Mouse (Mus musculus): ENCODE results near the gene Setx. TPM values are rescaled to one million over a fixed set of nuclear protein-coding genes. Genes with fewer than 3 reads are reported as not detected.

Setx gene
- polyA plus RNA-seq, 1 experiment from 2014 or later = 12.1 TPM

DNA sequence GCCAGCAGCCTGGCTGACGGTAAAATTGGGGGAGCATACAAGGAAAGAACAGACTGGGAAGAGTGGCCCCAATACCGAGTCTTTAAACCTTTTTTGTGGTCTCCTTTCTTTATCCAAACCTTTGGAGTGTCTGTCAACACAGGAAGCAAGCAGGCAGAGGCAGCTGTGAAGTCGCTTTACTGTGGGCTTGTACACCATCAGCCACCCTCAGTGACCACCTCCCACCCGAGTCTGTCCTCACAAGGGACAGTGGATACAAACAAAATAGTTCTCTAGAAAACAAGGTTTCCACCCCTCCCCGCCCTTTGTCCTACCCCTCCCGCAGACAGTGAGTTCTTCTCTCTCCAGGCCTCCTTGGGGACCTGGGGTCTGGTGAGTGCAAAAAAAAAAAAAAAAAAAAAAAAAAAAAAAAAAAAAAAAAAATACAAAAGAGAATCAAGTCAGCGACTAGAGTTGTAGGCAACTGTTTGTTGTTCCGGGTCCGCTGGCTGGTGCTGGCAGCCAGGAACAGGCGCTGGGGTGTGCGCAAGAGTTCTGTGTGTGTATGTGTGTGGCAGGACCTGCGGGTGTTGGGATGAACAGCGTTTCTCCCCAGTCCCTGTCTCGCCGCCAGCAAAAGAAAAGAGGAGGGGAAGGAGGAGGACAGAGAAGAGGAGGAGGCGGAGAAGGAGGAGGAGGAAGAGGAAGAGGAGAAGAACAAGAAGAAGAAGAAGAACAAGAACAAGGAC lies 70.0 kb downstream of the Setx start:
- Histone ChIP-seq H3K27ac (ENCODE audit: poor library complexity, severe bottlenecking) (no peak overlapping the region), H3K9me3 (replicated peaks) (no peaks in the 10 kb centered on the region), H3K4me2 (peak overlapping the region; percentile 98), H3K27me3 (replicated peaks) (peaks cover 42% of the 10 kb centered on the region), H3K36me3 (no peaks in the 10 kb centered on the region), H3K4me3 (peak overlapping the region; percentile 56), H3K9ac (peak overlapping the region; percentile 66; the same call in 1 of the 2 replicates), H3K4me1 (replicated peaks) (peaks cover 27% of the 10 kb centered on the region)
- WGBS = 20% methylated on average over 16 of the region's 16 CpGs
- no peak for ATAC-seq (ENCODE audit: insufficient number of reproducible peaks, low FRiP score)

DNA sequence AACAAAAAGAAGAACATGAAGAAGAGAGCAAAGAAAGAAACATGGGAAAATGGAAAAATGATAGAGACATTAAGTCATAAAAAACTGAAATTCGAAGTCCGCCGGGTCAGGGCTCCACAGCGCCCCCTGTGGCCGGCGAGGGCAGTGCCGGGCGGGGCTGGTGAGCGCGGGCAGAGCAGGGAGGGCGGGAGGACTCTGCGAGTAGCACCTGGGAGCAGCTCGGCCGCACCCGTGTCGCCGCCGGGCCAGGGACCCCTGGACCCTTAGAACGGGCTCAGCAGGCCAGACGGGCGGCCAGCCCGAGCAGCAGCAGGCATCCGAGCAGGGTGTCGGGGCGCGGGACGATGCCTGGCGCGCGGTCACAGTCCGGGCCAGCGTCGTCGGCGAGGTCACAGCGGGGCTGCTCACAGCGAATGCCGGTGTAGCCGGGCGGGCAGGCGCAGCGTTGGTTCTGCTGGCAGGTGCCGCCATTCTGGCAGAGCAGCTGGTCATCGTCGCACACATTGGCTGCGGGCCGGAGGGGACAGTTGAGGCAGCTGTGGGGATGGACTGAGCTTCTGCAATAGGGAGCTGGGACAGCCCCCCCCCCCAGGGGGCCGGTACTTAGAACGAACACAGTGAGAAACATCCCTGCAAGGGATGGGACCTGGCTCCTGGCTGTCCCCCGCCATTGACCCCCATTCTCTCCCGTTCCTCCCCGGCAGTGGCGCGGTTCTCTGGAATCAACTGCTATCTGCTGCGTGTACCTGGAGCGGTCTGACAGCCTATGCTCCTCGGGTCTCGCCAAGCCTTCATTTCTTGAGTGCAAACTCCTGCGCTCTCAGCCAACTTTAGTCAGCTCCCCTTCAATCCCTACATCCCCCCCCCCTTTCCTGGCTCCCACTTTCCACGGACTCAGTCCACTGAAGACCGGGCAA lies 70.8 kb downstream of the Setx start:
- H3K4me2 ChIP-seq = peak overlapping the region; percentile 98
- no peaks in the 10 kb centered on the region for H3K9me3 ChIP-seq (replicated peaks)
- H3K36me3 ChIP-seq = no peaks in the 10 kb centered on the region
- 2% methylated on average over 55 of the region's 61 CpGs for WGBS
- H3K27me3 ChIP-seq (replicated peaks) = peaks cover 44% of the 10 kb centered on the region
- ATAC-seq (ENCODE audit: insufficient number of reproducible peaks, low FRiP score) = peak; percentile 56; the same call in 1 of the 2 replicates
- peak overlapping the region; percentile 56 for H3K4me3 ChIP-seq
- peak overlapping the region; percentile 66 for H3K9ac ChIP-seq
- H3K27ac ChIP-seq (ENCODE audit: poor library complexity, severe bottlenecking) = no peak overlapping the region
- H3K4me1 ChIP-seq (replicated peaks) = peaks cover 27% of the 10 kb centered on the region

DNA sequence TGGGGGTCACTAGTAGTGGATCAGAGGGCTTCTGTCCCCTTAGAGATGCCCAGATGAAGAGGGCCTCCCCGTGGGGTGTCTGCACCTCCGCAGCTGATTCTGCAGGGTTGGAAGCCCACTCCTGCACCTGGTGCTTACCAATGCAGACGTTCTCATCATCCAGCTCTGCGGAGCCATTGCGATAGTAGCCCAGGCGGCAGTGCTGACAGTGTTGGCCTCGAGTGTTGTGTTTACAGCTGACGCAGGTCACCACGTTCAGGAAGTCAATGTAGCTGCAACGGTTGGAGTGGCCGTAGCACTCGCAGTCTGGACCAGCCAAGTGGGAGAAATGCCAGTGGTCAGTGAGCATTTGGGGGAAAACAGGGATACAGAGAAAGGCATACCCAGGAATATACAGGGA lies 72.9 kb downstream of the Setx start:
- 64% methylated on average over 12 of the region's 12 CpGs for WGBS
- Histone ChIP-seq H3K4me3 (no peak overlapping the region), H3K9ac (no peak overlapping the region), H3K4me1 (replicated peaks) (peaks cover 19% of the 10 kb centered on the region), H3K27me3 (replicated peaks) (peaks cover 59% of the 10 kb centered on the region), H3K4me2 (no peak overlapping the region), H3K36me3 (no peaks in the 10 kb centered on the region), H3K9me3 (replicated peaks) (no peaks in the 10 kb centered on the region), H3K27ac (ENCODE audit: poor library complexity, severe bottlenecking) (no peak overlapping the region)
- no peak for ATAC-seq (ENCODE audit: insufficient number of reproducible peaks, low FRiP score)

DNA sequence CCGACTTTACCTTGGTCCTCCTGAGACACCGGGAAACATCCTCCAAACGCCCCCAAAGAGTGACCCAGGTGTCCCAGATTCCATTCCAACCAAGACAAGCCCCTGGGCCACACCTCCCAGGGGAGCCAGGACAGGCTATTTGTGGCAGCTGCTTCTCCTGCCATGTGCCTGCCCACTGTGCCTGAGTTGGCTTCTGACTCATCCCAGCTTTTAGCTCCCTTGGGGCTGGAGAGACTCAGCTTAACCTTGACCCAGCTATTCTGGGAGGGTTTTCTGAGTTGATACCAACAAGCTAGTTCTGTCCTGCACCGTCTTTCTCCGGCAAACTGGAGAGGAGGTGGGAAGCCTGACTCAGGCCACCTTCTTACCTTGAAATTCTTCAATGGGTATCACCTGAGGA lies 74.5 kb downstream of the Setx start:
- WGBS = 63% methylated on average over 5 of the region's 5 CpGs
- ATAC-seq (ENCODE audit: insufficient number of reproducible peaks, low FRiP score) = no peak
- Histone ChIP-seq H3K9me3 (replicated peaks) (no peaks in the 10 kb centered on the region), H3K4me1 (replicated peaks) (peaks cover 16% of the 10 kb centered on the region), H3K4me2 (no peak overlapping the region), H3K36me3 (no peaks in the 10 kb centered on the region), H3K27me3 (replicated peaks) (peaks cover 74% of the 10 kb centered on the region), H3K27ac (ENCODE audit: poor library complexity, severe bottlenecking) (no peak overlapping the region), H3K9ac (no peak overlapping the region), H3K4me3 (no peak overlapping the region)

DNA sequence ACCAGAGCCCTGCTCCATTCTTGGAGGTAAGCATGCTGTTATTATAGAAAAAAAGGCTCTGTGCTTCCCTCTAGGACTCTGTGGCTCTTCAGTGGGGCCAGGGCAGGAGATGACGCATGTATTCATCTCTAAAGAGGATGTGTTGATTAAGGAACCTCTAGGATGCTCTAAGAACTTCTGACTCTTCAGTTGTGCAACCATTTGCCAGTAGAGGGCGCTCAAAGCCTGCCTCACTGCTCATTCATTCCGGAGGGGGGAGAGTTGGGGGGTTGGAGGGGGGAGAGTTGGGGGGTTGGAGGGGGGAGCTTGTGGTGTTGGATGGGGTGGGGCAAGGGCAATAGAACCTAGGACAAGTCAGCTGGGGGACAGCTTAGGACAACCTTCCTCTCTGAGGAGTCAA lies 75.9 kb downstream of the Setx start:
- Histone ChIP-seq H3K4me2 (no peak overlapping the region), H3K9ac (no peak overlapping the region), H3K9me3 (replicated peaks) (no peaks in the 10 kb centered on the region), H3K27me3 (replicated peaks) (peaks cover 76% of the 10 kb centered on the region), H3K4me3 (no peak overlapping the region), H3K27ac (ENCODE audit: poor library complexity, severe bottlenecking) (no peak overlapping the region), H3K4me1 (replicated peaks) (peaks cover 7% of the 10 kb centered on the region), H3K36me3 (no peaks in the 10 kb centered on the region)
- under 1% methylated on average over 3 of the region's 3 CpGs for WGBS
- ATAC-seq (ENCODE audit: insufficient number of reproducible peaks, low FRiP score) = no peak

- H3K4me3 ChIP-seq = no peak overlapping the region
- no peak for ATAC-seq (ENCODE audit: insufficient number of reproducible peaks, low FRiP score)
- H3K36me3 ChIP-seq = no peaks in the 10 kb centered on the region
- no peak overlapping the region for H3K4me2 ChIP-seq
- H3K4me1 ChIP-seq (replicated peaks) = no peaks in the 10 kb centered on the region
- H3K9me3 ChIP-seq (replicated peaks) = no peaks in the 10 kb centered on the region
- H3K27ac ChIP-seq (ENCODE audit: poor library complexity, severe bottlenecking) = no peak overlapping the region
- H3K27me3 ChIP-seq (replicated peaks) = peaks cover 74% of the 10 kb centered on the region
- WGBS = 52% methylated on average over 11 of the region's 11 CpGs
- H3K9ac ChIP-seq = no peak overlapping the region
Measured at GRCm38 (mm10) chr2:29201223-29201955, 77.4 kb downstream of the Setx start.

DNA sequence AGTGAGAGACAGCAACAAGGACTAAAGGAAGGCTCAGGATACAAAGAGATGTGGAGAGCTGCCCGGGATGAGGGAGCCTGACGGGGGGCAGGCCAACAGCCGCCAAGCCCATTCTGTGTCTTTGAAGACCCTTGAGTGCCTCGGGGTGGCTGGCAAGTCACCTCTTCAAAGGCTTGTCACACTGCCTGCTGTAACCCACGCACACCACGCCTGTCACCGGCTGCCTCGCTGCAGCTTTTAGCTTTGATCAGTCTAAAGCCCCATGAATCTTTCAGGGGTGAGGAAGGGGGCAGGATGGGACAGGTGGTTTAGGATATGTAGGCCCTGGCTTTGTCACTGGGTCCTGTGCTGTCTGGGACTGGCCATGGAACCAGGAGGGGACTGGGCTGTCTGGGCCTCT lies 82.2 kb downstream of the Setx start:
- no peaks in the 10 kb centered on the region for H3K36me3 ChIP-seq
- H3K4me2 ChIP-seq = no peak overlapping the region
- ATAC-seq (ENCODE audit: insufficient number of reproducible peaks, low FRiP score) = no peak
- WGBS = 21% methylated on average over 8 of the region's 8 CpGs
- H3K9ac ChIP-seq = no peak overlapping the region
- no peak overlapping the region for H3K4me3 ChIP-seq
- no peak overlapping the region for H3K27ac ChIP-seq (ENCODE audit: poor library complexity, severe bottlenecking)
- H3K27me3 ChIP-seq (replicated peaks) = peaks cover 47% of the 10 kb centered on the region
- no peaks in the 10 kb centered on the region for H3K9me3 ChIP-seq (replicated peaks)
- no peaks in the 10 kb centered on the region for H3K4me1 ChIP-seq (replicated peaks)

DNA sequence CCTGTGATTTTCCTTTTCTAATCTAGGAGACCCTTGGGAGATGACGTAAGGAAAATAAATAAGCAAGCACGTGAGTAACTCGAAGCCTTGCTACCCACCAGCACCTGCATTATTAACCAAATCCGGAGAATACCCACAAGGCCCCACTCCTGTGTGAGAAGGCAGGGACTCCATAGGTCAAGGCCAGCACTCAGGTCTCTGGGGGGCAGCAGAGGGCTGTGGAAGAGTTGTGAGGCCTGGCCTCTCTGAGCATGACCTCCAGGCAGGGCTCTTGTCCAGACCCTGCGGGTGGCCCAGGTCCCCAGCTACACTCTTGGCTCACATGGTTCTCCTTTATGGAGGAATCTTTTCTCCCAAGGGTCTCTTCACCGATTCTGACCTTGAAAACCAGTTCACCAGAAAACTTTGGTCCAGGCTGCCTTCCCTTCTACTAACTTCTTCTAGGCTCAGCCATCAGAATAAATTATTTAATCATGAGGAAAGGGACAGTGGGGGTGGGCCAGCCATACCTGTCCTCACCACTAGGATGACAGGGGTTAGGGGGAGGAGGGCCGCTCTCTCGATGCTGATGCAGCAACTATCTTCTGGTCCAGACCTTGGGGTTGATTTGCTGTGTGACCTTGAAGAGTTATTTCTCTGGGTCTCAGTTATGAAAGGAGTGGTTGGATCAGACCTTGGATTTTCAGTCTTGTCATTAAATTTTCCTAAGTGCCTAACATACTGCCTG lies 92.5 kb downstream of the Setx start:
- no peak overlapping the region for H3K4me2 ChIP-seq
- H3K36me3 ChIP-seq = no peaks in the 10 kb centered on the region
- H3K4me3 ChIP-seq = no peak overlapping the region
- H3K27me3 ChIP-seq (replicated peaks) = no peaks in the 10 kb centered on the region
- ATAC-seq (ENCODE audit: insufficient number of reproducible peaks, low FRiP score) = no peak
- no peaks in the 10 kb centered on the region for H3K4me1 ChIP-seq (replicated peaks)
- H3K27ac ChIP-seq (ENCODE audit: poor library complexity, severe bottlenecking) = no peak overlapping the region
- WGBS = 43% methylated on average over 8 of the region's 8 CpGs
- no peaks in the 10 kb centered on the region for H3K9me3 ChIP-seq (replicated peaks)
- no peak overlapping the region for H3K9ac ChIP-seq

DNA sequence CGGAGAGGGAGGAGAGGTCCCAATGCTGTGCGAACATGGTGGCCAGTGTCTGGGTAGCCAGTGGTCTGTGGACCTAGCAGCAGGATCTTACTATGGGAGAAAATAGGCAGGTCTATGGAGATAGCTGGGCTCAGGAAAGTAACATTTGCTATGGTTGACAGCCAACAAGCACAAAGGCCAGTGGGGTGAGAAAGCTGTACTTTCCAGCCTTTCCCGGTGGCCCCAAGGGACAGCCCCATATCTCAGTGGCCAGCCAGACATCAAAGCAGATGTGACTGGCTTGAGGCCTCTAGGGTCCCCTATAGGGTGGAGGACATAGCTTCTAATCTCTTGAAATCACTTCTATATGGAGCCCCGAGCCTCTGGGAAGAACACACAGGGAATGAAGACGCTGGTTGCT lies 93.1 kb downstream of the Setx start:
- ATAC-seq (ENCODE audit: insufficient number of reproducible peaks, low FRiP score) = no peak
- WGBS = 80% methylated on average over 5 of the region's 5 CpGs

DNA sequence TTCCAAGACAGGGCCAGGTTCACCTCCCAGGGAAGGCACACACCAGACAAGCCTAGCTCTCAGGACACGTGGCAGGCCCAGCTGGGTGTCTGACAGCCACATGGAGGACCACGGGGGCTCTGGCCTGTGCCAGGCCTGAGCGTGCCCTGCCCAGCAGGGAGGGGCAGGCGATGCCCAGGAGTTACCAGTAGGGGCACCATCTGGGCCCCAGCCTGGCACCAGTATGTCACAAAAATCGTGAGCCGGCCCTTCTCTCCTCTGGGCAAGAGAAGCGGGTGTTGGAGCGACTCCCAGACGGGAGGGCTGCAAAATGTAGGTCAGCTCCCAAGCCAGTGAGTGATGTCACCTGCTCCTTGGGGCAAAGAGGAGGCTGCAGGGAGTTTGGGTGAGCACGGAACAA lies 93.9 kb downstream of the Setx start:
- H3K4me1 ChIP-seq (replicated peaks) = peaks cover 9% of the 10 kb centered on the region
- H3K9me3 ChIP-seq (replicated peaks) = no peaks in the 10 kb centered on the region
- no peaks in the 10 kb centered on the region for H3K27me3 ChIP-seq (replicated peaks)
- H3K27ac ChIP-seq (ENCODE audit: poor library complexity, severe bottlenecking) = no peak overlapping the region
- H3K4me2 ChIP-seq = no peak overlapping the region
- H3K9ac ChIP-seq = no peak overlapping the region
- no peak overlapping the region for H3K4me3 ChIP-seq
- WGBS = 61% methylated on average over 10 of the region's 10 CpGs
- ATAC-seq (ENCODE audit: insufficient number of reproducible peaks, low FRiP score) = peak; percentile 33; the same call in 1 of the 2 replicates
- no peaks in the 10 kb centered on the region for H3K36me3 ChIP-seq

More for the DNA sequence above, 93.1 kb downstream of the Setx start:
- Histone ChIP-seq H3K27me3 (replicated peaks) (no peaks in the 10 kb centered on the region), H3K36me3 (no peaks in the 10 kb centered on the region), H3K4me2 (no peak overlapping the region), H3K9me3 (replicated peaks) (no peaks in the 10 kb centered on the region), H3K27ac (ENCODE audit: poor library complexity, severe bottlenecking) (no peak overlapping the region), H3K9ac (no peak overlapping the region), H3K4me1 (replicated peaks) (peaks cover 2% of the 10 kb centered on the region), H3K4me3 (no peak overlapping the region)

Data from heart, embryonic 12.5 days (tissue).